Mouse (Mus musculus) heart, embryonic 15.5 days (tissue): ENCODE measurements around the gene Olfr981. TPM values are rescaled to one million over a fixed set of nuclear protein-coding genes. Genes with fewer than 3 reads are reported as not detected.
"Not testable (repeated sequence)": the region's sequence is repeated elsewhere in the genome, so short reads cannot be mapped to it uniquely, and the experiment has no call there.

Experiments
- ATAC-seq: fragments of 200-750 bp; cut with Nextera tagmentation; replicated peaks from 2 replicates; pipeline ENCODE4 v1.8.0; 2017; ENCODE audit warnings: low read depth, moderate TSS enrichment; ENCODE audit not compliant: insufficient number of reproducible peaks, insufficient read depth, low FRiP score
- H3K27ac ChIP-seq: fragments of 300-500 bp; sonication (generic); 2 replicates; pipeline ENCODE4 v1.5.1; 2015; ENCODE audit warnings: mild to moderate bottlenecking, inconsistent platforms
- H3K27me3 ChIP-seq: fragments of 300-500 bp; sonication (generic); 2 replicates; pipeline ENCODE4 v1.6.1; 2015; ENCODE audit warnings: inconsistent platforms
- H3K36me3 ChIP-seq: fragments of 300-500 bp; sonication (generic); 2 replicates; pipeline ENCODE4 v1.6.1; 2015; ENCODE audit warnings: mild to moderate bottlenecking, inconsistent platforms
- H3K4me1 ChIP-seq: fragments of 300-500 bp; sonication (generic); replicated peaks from 2 replicates; pipeline ENCODE4 v1.6.1; 2015; ENCODE audit warnings: inconsistent platforms
- H3K4me2 ChIP-seq: fragments of 300-500 bp; sonication (generic); 2 replicates; pipeline ENCODE4 v1.6.1; 2015; ENCODE audit warnings: inconsistent platforms, mild to moderate bottlenecking, moderate library complexity
- H3K4me3 ChIP-seq: fragments of 300-500 bp; sonication (generic); 2 replicates; pipeline ENCODE4 v1.5.1; 2015; ENCODE audit warnings: mild to moderate bottlenecking, inconsistent platforms
- H3K9ac ChIP-seq: fragments of 300-500 bp; sonication (generic); 2 replicates; pipeline ENCODE4 v1.6.1; 2015; ENCODE audit warnings: mild to moderate bottlenecking, inconsistent platforms
- H3K9me3 ChIP-seq: fragments of 300-500 bp; sonication (generic); replicated peaks from 2 replicates; pipeline ENCODE4 v1.6.1; 2016; ENCODE audit warnings: inconsistent platforms
- WGBS: fragments of 180-500 bp; shearing (Covaris S2); methylation state at CpG from one replicate; pipeline ENCODE4 v1.1.7; 2015; ENCODE audit warnings: mixed read lengths; 5-methylcytosine and 5-hydroxymethylcytosine counted together
- polyA plus RNA-seq: library from polyadenylated mRNA; unstranded; fragments of >200 nt; fragmentation: Nextera tagmentation; extraction: Ambion mirVana; gene quantifications from 2 replicates; pipeline ENCODE4 v1.2.1, GENCODE M21; 2015

Olfr981 gene
- not detected in 2 replicates for polyA plus RNA-seq

DNA sequence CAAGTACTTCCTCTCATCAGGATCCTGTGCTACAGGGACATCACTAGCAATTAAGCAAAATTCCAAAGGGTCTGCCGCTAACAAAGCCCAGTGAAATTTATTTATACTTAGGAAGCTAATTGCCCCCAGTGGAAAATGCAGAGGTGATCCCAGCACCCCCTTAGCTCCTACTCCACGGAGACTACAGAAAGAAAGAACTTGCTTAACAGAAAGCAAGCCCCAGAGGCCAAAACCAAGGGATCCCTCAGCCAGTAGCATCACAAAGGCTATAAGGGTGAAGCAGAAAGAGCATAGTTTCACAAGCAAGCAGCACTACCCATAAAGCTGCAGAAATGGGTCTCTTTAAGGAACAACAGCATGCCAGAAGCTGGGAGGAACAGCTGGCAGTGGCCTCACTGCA is at the start of gene Olfr981:
TSS of gene Olfr981 (plus strand) at position 301 of the 400 bp plus-strand sequence.
- Histone ChIP-seq H3K4me1 (no peaks in the 10 kb centered on the region), H3K27ac (no peak within 1 kb of the TSS), H3K9me3 (no peaks in the 10 kb centered on the region), H3K27me3 (no peaks in the 10 kb centered on the region), H3K4me2 (no peak within 1 kb of the TSS), H3K36me3 (no peaks in the 10 kb centered on the region), H3K4me3 (no peak within 1 kb of the TSS), H3K9ac (no peak within 1 kb of the TSS)
- ATAC-seq, result no peak
- WGBS, result 62% methylated on average over 2 of the region's 2 CpGs

DNA sequence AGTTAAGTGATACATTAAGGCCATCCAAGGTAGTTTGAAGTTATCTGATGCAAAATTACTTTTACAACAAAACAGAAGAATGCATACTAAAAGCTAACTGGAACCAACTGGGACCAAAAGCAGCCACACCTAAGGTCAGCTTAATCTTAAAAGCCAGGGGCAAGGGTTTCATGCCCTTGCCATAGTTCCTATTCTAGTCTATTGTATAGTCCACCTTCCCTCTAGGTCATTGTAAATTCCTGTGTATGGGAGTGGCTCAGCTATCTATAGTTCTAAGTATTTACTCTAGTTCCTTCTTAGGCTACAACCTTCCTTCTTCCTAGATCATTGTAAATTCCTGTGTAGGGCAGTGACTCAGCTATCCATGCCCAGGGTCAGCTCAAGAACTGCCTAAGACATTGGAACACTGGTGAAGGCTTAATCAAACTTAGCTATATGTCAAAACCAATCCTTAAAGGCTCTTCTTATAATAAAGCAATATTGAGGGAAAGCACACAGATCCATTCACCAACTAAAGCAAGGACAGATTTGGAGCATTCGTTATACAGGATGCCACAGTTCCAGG is 44.6 kb upstream of the Olfr981 start:
- H3K4me3 ChIP-seq, H3K4me2 ChIP-seq, H3K4me1 ChIP-seq, H3K9me3 ChIP-seq, ATAC-seq, H3K27me3 ChIP-seq, H3K9ac ChIP-seq, H3K27ac ChIP-seq, H3K36me3 ChIP-seq: not testable (repeated sequence)
- WGBS, result 82% methylated on average over 1 of the region's 1 CpGs

DNA sequence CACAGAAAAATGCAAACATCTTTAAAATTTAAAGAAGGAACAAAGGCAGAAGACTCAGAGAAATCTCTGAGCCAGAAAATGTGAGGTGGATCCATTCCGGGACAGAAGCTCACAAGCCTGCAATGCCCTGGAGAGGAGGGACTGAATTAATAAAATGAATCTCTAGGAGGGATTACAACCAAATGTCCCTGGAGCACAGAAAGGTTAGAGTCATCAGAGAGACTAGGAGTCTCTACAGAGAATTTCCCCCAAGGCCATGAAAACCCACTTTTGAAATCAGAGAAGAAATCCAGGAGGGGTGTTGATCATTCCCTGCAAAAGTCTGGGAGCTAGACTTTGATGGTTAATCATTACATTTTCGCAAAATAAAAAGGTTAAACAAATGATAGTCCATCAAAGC is 29.5 kb upstream of the Olfr981 start, which contains the start of gene Olfr978:
TSS of gene Olfr978 (plus strand) at position 301 of the 400 bp plus-strand sequence.
- H3K36me3 ChIP-seq, result no peaks in the 10 kb centered on the region
- H3K4me2 ChIP-seq, result no peak within 1 kb of the TSS
- H3K27ac ChIP-seq, result no peak within 1 kb of the TSS
- no peaks in the 10 kb centered on the region for H3K4me1 ChIP-seq
- no peak within 1 kb of the TSS for H3K9ac ChIP-seq
- ATAC-seq, result no peak
- no peaks in the 10 kb centered on the region for H3K9me3 ChIP-seq
- WGBS, result 79% methylated on average over 2 of the region's 2 CpGs
- no peaks in the 10 kb centered on the region for H3K27me3 ChIP-seq
- no peak within 1 kb of the TSS for H3K4me3 ChIP-seq

DNA sequence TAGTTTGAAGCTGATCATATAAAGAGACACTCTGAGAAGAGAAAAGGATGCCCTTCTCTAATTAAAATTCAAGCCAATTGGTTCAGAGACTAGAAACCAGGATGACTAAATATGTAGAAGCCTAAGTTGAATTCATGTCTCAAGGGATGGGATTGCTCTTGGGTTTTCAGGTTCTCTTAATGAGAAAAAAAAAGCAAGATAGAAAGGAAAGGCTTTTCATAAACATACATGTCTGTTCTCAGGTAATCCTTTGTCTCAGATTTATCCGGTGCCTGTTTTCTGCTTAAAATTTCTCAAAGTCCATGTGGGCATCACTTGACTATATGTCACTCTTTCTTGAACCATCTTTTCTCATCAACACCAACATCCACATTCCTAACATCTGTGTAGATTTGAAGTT is 17.9 kb upstream of the Olfr981 start, which contains the start of gene Olfr979:
TSS of gene Olfr979 (minus strand) at position 101 of the 400 bp plus-strand sequence.
- no peak within 1 kb of the TSS for H3K4me3 ChIP-seq
- H3K9ac ChIP-seq, result no peak within 1 kb of the TSS
- H3K36me3 ChIP-seq, result no peaks in the 10 kb centered on the region
- ATAC-seq, result no peak
- H3K4me1 ChIP-seq, result no peaks in the 10 kb centered on the region
- H3K27me3 ChIP-seq, result no peaks in the 10 kb centered on the region
- H3K9me3 ChIP-seq, result no peaks in the 10 kb centered on the region
- no peak within 1 kb of the TSS for H3K27ac ChIP-seq
- no peak within 1 kb of the TSS for H3K4me2 ChIP-seq
- WGBS, result 84% methylated on average over 1 of the region's 1 CpGs

DNA sequence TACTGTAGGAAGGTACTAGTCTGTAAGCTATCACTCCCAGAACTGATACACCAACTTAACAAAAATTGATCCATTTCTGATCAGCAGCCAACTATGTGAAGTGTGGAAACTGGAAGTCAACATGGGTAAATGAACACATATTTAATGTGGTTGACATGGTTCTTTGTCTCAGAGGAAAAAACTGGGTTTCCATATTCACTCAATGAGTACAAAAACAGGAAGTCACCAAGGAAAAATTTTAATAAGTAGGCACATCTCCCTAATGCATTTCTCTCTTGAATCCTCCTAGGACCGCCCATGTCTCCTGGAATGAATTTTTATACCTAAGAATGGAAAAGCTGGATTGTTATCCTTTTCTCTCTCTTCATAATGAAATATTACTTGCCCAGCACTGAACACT is 11.8 kb upstream of the Olfr981 start, which contains the start of gene Olfr980:
TSS of gene Olfr980 (minus strand) at position 101 of the 400 bp plus-strand sequence.
- Histone ChIP-seq H3K27me3 (no peaks in the 10 kb centered on the region), H3K4me2 (no peak within 1 kb of the TSS), H3K9me3 (no peaks in the 10 kb centered on the region), H3K4me3 (no peak within 1 kb of the TSS), H3K9ac (no peak within 1 kb of the TSS), H3K4me1 (no peaks in the 10 kb centered on the region), H3K36me3 (no peaks in the 10 kb centered on the region), H3K27ac (no peak within 1 kb of the TSS)
- 73% methylated on average over 1 of the region's 1 CpGs for WGBS
- no peak for ATAC-seq

- Histone ChIP-seq H3K4me3 (no peak overlapping the region), H3K4me1 (no peaks in the 10 kb centered on the region), H3K4me2 (no peak overlapping the region), H3K27me3 (no peaks in the 10 kb centered on the region), H3K36me3 (no peaks in the 10 kb centered on the region), H3K9ac (no peak overlapping the region), H3K27ac (no peak overlapping the region), H3K9me3 (no peaks in the 10 kb centered on the region)
- ATAC-seq, result no peak
- WGBS, result 88% methylated on average over 19 of the region's 19 CpGs
Measured at GRCm38 (mm10) chr9:40050138-40050537, 28.9 kb downstream of the Olfr981 start.

DNA sequence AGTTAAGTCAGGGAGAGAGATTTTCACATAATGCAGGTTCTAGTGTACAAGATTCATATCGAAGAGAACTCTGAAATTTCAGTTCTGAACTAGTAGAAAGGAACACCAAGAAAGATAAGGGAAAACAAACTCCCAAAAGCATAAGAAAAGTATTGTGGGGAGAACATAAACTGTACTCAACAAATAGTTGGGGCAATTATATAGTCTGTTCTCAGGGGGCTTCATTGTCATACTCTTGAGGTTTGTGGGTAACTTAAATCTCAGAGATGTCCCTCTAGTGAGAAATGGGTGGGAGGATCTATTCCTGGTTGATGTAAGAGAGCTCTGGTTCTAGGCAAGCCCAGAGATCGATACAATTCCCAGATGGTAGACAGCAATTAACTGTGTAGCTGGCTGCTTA is 52.3 kb downstream of the Olfr981 start, which contains the start of gene Olfr982:
TSS of gene Olfr982 (plus strand) at position 301 of the 400 bp plus-strand sequence.
- H3K4me1 ChIP-seq, result no peaks in the 10 kb centered on the region
- H3K27ac ChIP-seq, result no peak within 1 kb of the TSS
- no peaks in the 10 kb centered on the region for H3K27me3 ChIP-seq
- ATAC-seq, result no peak
- H3K4me2 ChIP-seq, result no peak within 1 kb of the TSS
- 65% methylated on average over 2 of the region's 2 CpGs for WGBS
- no peaks in the 10 kb centered on the region for H3K9me3 ChIP-seq
- H3K4me3 ChIP-seq, result no peak within 1 kb of the TSS
- H3K36me3 ChIP-seq, result no peaks in the 10 kb centered on the region
- H3K9ac ChIP-seq, result no peak within 1 kb of the TSS

Other genes starting within 250 kb of the Olfr981 start
- not detected in 2 replicates for gene Olfr968, start 238.2 kb upstream of the Olfr981 start, polyA plus RNA-seq
- not detected in 2 replicates for gene Olfr969, start 230.5 kb upstream of the Olfr981 start, polyA plus RNA-seq
- not detected in 2 replicates for gene Olfr970, start 212.6 kb upstream of the Olfr981 start, polyA plus RNA-seq
- gene Olfr971, start 184.6 kb upstream of the Olfr981 start, polyA plus RNA-seq, result not detected in 2 replicates
- gene Olfr972, start 155.0 kb upstream of the Olfr981 start, polyA plus RNA-seq, result not detected in 2 replicates
- not detected in 2 replicates for gene Olfr229, start 114.1 kb upstream of the Olfr981 start, polyA plus RNA-seq
- gene Olfr974, start 84.0 kb upstream of the Olfr981 start, polyA plus RNA-seq, result not detected in 2 replicates
- not detected in 2 replicates for gene Olfr975, start 69.4 kb upstream of the Olfr981 start, polyA plus RNA-seq
- gene Olfr976, start 60.3 kb upstream of the Olfr981 start, polyA plus RNA-seq, result not detected in 2 replicates
- not detected in 2 replicates for gene Olfr978, start 29.4 kb upstream of the Olfr981 start, polyA plus RNA-seq
- gene Olfr979, start 18.0 kb upstream of the Olfr981 start, polyA plus RNA-seq, result not detected in 2 replicates
- not detected in 2 replicates for gene Olfr980, start 11.9 kb upstream of the Olfr981 start, polyA plus RNA-seq
- gene Olfr982, start 52.4 kb downstream of the Olfr981 start, polyA plus RNA-seq, result not detected in 2 replicates
- gene Olfr983, start 72.1 kb downstream of the Olfr981 start, polyA plus RNA-seq, result not detected in 2 replicates
- not detected in 2 replicates for gene Olfr984, start 92.7 kb downstream of the Olfr981 start, polyA plus RNA-seq
- gene Olfr985, start 108.7 kb downstream of the Olfr981 start, polyA plus RNA-seq, result not detected in 2 replicates
- gene Tmem225, start 126.7 kb downstream of the Olfr981 start, polyA plus RNA-seq, result not detected in 2 replicates
- gene Olfr986, start 159.5 kb downstream of the Olfr981 start, polyA plus RNA-seq, result not detected in 2 replicates
- gene Zfp202, start 170.9 kb downstream of the Olfr981 start, polyA plus RNA-seq, result 2.8 and 4.1 TPM in 2 replicates
- 1.5 and 5.2 TPM in 2 replicates for gene Scn3b, start 247.8 kb downstream of the Olfr981 start, polyA plus RNA-seq